Mouse (Mus musculus): ENCODE results near the gene Cox7a2l. TPM values are rescaled to one million over a fixed set of nuclear protein-coding genes. Genes with fewer than 3 reads are reported as not detected.

Gene Cox7a2l
- polyA plus RNA-seq, 1 experiment = 289 TPM

DNA sequence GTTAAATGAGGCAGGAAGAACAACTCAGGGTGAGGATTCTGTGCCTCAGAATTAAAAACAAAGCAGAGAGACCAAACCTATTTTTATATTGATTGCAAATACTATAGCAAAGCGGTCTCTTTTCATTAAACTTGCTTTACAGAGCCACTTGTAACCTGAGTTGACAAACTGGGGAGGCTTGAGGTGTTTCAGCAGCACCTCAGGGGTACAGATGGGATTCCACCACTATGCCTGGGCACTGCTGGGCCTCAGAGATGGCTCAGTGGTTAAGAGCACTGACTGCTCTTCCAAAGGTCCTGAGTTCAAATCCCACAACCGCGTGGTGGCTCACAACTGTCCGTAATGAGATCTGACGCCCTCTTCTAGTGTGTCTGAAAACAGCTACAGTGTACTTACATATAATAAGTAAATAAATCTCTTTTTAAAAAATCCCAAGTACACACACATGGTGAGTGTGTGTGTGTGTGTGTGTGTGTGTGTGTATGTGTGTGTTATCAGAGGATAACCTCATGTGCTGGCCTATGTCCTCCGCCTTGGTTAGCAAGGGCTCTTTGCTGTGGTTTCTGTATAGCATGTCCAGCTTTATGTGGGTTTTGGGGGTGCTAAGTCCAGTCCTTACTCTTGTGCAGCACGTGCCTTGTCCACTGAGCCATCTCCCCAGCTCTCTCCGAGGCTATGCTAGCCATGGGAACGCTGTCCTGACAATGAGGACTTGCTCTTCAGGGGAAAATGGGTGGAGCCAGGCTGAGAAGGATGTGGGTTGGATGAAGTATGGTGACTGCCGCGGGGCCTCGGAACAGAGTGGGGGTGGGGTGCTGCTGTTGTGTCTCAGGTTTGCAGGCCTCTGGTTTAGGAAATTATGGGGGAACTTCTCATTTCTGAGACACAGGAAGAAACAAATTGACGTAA is 9.7 kb upstream of the Cox7a2l start:
- Histone ChIP-seq H3K4me3 (ENCODE audit: insufficient read depth, low read length) (no peak overlapping the region), H3K4me1 (ENCODE audit: control insufficient read depth, insufficient read depth, low read length) (no peaks in the 10 kb centered on the region; the same call in 1 of the 2 replicates), H3K27ac (ENCODE audit: insufficient read depth, low read length) (no peak overlapping the region)
- no peak for TF ChIP-seq POLR2A (IDR thresholded peaks at IDR 0.05; ENCODE audit: extremely low read depth, insufficient read depth, low read length)
- TF ChIP-seq CTCF (IDR thresholded peaks at IDR 0.05; ENCODE audit: extremely low read depth, insufficient read depth, low read length) = no peak

DNA sequence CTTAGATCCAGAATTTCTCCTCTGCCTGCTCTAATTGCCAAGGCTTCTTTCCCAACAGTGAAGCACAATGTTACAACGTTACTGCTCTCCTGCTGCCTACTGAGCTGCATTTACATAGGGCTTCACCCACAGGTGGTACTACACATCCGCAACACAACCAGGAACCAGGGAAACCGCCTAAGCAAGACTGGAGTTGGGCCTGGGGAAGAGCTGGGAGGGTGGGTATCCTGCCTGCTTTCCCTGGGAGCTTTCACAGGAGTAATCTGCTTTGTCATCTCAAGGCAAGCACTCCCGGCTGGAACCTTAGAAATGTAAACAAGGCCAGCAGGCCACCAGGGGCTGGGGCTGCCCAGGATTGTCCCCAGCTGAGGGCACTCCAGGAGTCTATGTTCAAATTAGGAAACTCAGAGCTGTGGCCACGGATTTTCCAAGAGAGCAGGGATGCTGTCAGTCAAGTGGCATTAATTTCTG is 9.0 kb upstream of the Cox7a2l start:
- no peak overlapping the region for H3K27ac ChIP-seq (ENCODE audit: insufficient read depth, low read length)
- H3K4me3 ChIP-seq (ENCODE audit: insufficient read depth, low read length) = no peak overlapping the region
- H3K4me1 ChIP-seq (ENCODE audit: control insufficient read depth, insufficient read depth, low read length) = no peaks in the 10 kb centered on the region; the same call in 1 of the 2 replicates
- TF ChIP-seq CTCF (IDR thresholded peaks at IDR 0.05; ENCODE audit: extremely low read depth, insufficient read depth, low read length) = no peak
- no peak for TF ChIP-seq POLR2A (IDR thresholded peaks at IDR 0.05; ENCODE audit: extremely low read depth, insufficient read depth, low read length)

GRCm38 (mm10) chr17:83525596-83525995 is 8.5 kb upstream of the Cox7a2l start:
- no peak overlapping the region for H3K4me3 ChIP-seq (ENCODE audit: insufficient read depth, low read length)
- no peak for TF ChIP-seq CTCF (IDR thresholded peaks at IDR 0.05; ENCODE audit: extremely low read depth, insufficient read depth, low read length)
- no peak for TF ChIP-seq POLR2A (IDR thresholded peaks at IDR 0.05; ENCODE audit: extremely low read depth, insufficient read depth, low read length)

DNA sequence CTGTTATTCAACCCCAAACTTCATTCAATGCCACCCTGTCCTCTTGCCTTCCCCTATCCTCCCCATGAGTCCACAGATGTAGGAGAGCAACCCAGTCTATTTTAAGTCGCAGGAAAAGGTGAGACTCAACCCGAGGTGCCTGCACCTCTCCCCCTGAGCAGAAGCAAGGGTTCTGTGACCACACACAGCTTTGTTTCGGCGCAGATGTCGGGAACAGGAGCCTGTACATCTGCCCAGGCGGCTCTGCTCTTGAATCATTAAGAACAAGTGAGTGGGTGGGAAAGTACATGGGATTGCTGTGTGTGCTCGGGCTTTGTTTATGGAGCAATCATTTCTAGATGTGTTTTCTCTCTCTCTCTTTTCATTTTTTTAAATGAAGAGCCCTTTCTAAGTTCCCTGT is 7.6 kb upstream of the Cox7a2l start:
- Histone ChIP-seq H3K27ac (ENCODE audit: insufficient read depth, low read length) (no peak overlapping the region), H3K4me1 (ENCODE audit: control insufficient read depth, insufficient read depth, low read length) (no peaks in the 10 kb centered on the region; the same call in 1 of the 2 replicates), H3K4me3 (ENCODE audit: insufficient read depth, low read length) (no peak overlapping the region)
- no peak for TF ChIP-seq CTCF (IDR thresholded peaks at IDR 0.05; ENCODE audit: extremely low read depth, insufficient read depth, low read length)
- TF ChIP-seq POLR2A (IDR thresholded peaks at IDR 0.05; ENCODE audit: extremely low read depth, insufficient read depth, low read length) = no peak

More at GRCm38 (mm10) chr17:83525596-83525995, 8.5 kb upstream of the Cox7a2l start:
- Histone ChIP-seq H3K4me1 (ENCODE audit: control insufficient read depth, insufficient read depth, low read length) (no peaks in the 10 kb centered on the region; the same call in 1 of the 2 replicates), H3K27ac (ENCODE audit: insufficient read depth, low read length) (no peak overlapping the region)

DNA sequence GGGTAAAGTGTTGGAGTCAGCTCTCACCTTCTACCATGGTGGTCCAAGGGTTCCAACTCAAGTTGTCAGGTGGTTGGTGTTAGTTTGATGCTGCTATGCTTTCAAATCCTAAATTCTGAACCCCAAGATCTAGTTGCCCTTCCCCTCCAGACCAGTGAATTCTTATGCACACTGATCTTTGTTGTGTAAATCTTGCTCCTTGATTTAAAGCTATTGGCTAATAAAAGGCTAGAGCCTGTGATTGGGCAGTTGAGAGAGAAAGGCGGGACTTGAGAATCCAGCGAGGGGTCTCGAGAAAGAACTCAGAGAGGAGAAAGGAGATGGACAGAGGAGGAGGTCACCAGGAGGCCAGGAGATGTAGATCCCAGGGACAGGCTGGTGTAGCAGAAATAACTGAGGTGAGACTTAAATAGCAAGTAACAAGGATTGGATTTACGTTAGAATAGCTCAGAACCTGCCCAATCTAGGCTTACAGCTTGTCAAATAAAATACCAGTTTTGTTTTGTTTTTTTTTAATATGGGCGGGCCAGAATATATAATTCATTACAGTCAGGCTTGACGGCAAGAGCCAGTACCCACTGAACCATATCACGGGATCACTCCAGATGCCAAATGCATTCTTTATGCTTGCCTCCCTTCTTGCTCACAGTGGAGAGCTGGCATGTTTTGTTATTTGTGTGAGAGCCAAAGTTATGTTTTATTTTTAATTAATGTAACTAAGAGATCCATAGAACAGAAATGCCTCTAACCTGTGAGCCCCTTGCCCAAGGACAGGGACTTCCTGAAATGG is 5.7 kb upstream of the Cox7a2l start:
- Histone ChIP-seq H3K4me1 (ENCODE audit: control insufficient read depth, insufficient read depth, low read length) (no peaks in the 10 kb centered on the region; the same call in 1 of the 2 replicates), H3K4me3 (ENCODE audit: insufficient read depth, low read length) (no peak overlapping the region), H3K27ac (ENCODE audit: insufficient read depth, low read length) (no peak overlapping the region)
- TF ChIP-seq CTCF (IDR thresholded peaks at IDR 0.05; ENCODE audit: extremely low read depth, insufficient read depth, low read length) (no peak), POLR2A (IDR thresholded peaks at IDR 0.05; ENCODE audit: extremely low read depth, insufficient read depth, low read length) (no peak)

GRCm38 (mm10) chr17:83521881-83522280 is 4.8 kb upstream of the Cox7a2l start:
- peaks cover 2% of the 10 kb centered on the region; the same call in 1 of the 2 replicates for H3K4me1 ChIP-seq (ENCODE audit: control insufficient read depth, insufficient read depth, low read length)
- H3K27ac ChIP-seq (ENCODE audit: insufficient read depth, low read length) = no peak overlapping the region
- H3K4me3 ChIP-seq (ENCODE audit: insufficient read depth, low read length) = no peak overlapping the region
- TF ChIP-seq CTCF (IDR thresholded peaks at IDR 0.05; ENCODE audit: extremely low read depth, insufficient read depth, low read length) (no peak), POLR2A (IDR thresholded peaks at IDR 0.05; ENCODE audit: extremely low read depth, insufficient read depth, low read length) (no peak)

DNA sequence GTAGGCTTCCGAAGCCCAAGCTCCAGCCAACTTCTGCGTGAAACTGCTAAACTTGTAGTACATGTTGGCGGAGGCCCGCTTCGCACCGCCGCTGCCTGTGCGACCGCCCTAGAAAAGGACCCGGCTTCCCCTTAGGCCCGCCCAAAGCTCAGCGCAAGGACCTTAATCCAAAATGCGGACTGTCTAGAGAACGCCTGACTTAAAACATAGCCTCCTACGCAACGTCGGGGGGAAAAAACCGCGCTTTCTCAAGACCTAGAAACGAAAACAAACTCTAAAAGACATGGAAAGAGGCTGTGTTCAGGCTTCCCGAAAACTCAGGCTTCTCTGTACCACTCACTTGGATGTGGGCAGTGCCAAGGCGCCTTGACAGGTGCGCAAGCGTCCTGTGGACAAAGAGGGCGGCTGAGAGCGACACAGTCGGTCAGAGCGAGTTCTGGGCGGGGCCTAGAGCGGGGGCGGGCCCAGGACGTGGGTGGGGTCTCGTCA is 2.9 kb downstream of the Cox7a2l start:
- Histone ChIP-seq H3K4me3 (ENCODE audit: insufficient read depth, low read length) (peak overlapping the region; percentile 78), H3K4me1 (ENCODE audit: control insufficient read depth, insufficient read depth, low read length) (peaks cover 6% of the 10 kb centered on the region; the same call in 1 of the 2 replicates), H3K27ac (ENCODE audit: insufficient read depth, low read length) (peak overlapping the region; percentile 88; the same call in 1 of the 2 replicates)
- TF ChIP-seq POLR2A (IDR thresholded peaks at IDR 0.05; ENCODE audit: extremely low read depth, insufficient read depth, low read length) (peak; percentile 77), CTCF (IDR thresholded peaks at IDR 0.05; ENCODE audit: extremely low read depth, insufficient read depth, low read length) (no peak)

DNA sequence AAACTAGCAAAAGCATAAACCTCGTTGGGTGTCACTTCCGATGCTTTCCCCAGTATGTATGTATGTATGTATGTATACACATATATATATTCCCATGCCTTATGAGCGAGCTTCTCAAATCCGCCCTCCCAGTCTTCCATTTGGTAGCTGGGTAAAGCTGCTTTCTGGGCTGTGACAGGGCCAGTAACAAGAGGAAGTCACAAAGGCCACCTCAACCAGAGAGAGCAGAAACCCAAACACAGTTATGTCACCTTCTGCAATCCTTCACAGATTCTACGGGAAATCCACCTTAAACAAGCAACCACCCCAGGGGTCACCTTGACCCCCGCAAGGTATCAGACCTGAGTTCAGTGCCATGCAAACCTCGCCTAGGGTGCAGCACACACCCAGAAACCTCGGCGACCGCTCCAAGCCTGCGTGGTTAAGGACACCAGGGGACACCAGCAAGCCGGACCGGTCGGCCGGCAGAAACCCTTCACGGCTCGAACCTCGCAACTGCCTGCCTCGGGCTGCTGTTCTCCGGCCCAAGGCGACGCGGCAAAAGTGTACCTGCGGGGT is 3.4 kb downstream of the Cox7a2l start:
- Histone ChIP-seq H3K4me1 (ENCODE audit: control insufficient read depth, insufficient read depth, low read length) (peaks cover 6% of the 10 kb centered on the region; the same call in 1 of the 2 replicates), H3K4me3 (ENCODE audit: insufficient read depth, low read length) (peak overlapping the region; percentile 78), H3K27ac (ENCODE audit: insufficient read depth, low read length) (no peak overlapping the region)
- TF ChIP-seq CTCF (IDR thresholded peaks at IDR 0.05; ENCODE audit: extremely low read depth, insufficient read depth, low read length) (no peak), POLR2A (IDR thresholded peaks at IDR 0.05; ENCODE audit: extremely low read depth, insufficient read depth, low read length) (no peak)

GRCm38 (mm10) chr17:83512130-83512529 is 5.0 kb downstream of the Cox7a2l start:
- Histone ChIP-seq H3K4me3 (ENCODE audit: insufficient read depth, low read length) (peak overlapping the region; percentile 78; the same call in 1 of the 2 replicates), H3K4me1 (ENCODE audit: control insufficient read depth, insufficient read depth, low read length) (peaks cover 5% of the 10 kb centered on the region; the same call in 1 of the 2 replicates), H3K27ac (ENCODE audit: insufficient read depth, low read length) (no peak overlapping the region)
- TF ChIP-seq POLR2A (IDR thresholded peaks at IDR 0.05; ENCODE audit: extremely low read depth, insufficient read depth, low read length) (no peak), CTCF (IDR thresholded peaks at IDR 0.05; ENCODE audit: extremely low read depth, insufficient read depth, low read length) (no peak)
